Mouse (Mus musculus) embryo, embryonic 11 days (tissue): ENCODE results near the gene Nodal.

ENCODE experiments used
- DNase-seq: peaks from one replicate; pipeline ENCODE4 v3.0.0-alpha.2; 2015

Nodal gene

DNA sequence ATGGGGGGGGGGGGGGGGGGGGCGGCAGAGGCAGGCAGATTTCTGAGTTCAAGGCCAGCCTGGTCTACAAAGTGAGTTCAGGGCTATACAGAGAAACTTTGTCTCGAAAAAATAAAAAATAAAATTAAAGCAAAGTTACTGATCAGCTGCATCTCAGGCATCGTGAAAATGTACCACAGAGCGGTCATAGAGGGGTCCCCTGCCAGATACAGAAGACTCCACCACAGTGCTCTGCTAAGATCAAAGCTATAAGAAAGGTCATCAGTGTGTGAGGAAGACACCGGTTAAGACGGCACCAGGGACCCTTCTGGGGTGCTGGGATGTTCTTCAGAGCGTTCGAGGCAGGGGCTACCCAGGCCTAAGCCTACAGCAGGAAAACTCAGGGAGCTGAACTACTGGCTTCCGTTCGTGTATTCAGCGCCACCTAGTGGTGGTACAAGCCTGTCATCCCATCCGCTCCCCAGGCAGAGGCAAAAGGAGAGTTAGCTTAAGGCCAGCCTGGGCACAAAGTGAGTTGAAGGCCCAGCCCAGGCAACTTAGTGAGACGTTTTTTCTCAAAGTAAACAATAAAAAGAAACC lies 18.5 kb upstream of the Nodal start:
- peak; percentile 91 for DNase-seq

DNA sequence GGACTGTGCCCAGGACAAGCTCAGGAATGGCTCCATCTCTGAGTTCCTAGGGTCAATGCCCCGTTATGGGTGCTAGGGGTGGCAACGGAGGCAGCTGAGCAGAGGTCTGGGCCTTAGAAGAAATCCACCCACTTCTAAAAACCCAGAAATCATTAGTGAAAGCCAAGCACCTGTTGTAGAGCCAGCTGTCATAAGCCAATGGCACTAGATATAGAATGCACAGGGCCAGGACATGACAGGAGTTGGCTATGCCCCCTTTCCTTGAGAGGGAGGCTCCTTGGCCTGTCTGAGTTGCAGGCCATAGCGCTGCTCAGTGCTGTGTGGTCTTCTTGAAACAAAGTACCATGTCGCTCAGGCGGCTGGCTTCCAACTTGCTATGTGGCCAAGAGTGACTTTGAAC lies 17.4 kb upstream of the Nodal start:
- no peak for DNase-seq

DNA sequence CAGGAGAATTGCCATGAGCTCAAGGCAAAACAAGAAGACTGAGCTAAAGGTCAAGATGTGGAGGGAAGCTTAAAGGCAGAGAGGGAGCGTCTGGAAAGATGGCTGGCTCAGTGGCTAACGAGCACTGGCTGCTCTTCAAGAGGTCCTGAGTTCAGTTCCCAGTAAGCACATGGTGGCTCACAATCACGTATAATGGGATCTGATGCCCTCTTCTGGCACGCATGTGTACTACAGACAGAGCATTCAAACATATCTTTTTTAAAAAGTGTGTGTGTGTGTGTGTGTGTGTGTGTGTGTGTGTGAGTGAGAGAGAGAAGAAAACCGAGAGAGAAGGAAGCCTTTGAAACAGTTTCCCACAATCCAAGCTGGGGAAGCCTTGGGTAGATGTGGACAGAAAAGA lies 15.3 kb upstream of the Nodal start:
- no peak for DNase-seq

DNA sequence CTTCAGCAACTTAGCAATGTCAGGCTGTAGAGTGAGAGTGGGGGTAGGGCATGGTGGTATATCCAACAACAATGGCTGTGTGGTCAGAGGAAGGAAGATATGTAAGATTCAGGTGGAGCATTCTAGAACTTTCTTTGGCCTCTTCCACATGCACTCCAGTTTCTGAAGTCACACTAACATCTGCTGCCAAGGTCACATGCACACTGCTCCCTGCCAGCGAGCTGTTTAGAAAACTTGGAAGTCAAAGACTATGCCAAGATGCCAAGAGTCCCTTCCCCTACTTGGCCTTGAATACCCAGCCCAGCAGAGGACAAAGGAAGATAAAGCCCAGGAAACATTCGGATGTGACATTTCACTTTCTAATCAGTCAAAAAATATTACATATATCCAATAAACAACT lies 14.9 kb upstream of the Nodal start:
- no peak for DNase-seq

DNA sequence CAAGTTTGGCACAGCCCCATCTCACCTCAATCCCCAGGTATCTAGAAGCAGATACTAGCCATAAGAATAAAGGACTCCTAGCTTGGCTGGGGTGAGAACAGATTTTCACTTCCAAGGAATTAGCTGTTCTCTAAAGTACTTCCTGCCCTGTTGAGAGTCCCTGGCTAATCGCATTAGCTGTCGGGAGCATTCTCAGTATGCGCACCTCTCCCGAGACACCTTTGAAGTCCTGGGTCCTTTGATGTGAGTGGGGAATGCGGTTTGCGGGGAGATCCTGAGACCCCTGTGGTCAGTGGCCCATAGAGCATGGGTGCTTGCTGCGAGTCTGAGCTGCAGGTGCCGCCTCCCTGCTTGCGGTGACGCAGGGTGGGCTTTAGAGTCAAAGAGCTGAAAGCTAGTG lies 11.8 kb upstream of the Nodal start:
- DNase-seq, result no peak

DNA sequence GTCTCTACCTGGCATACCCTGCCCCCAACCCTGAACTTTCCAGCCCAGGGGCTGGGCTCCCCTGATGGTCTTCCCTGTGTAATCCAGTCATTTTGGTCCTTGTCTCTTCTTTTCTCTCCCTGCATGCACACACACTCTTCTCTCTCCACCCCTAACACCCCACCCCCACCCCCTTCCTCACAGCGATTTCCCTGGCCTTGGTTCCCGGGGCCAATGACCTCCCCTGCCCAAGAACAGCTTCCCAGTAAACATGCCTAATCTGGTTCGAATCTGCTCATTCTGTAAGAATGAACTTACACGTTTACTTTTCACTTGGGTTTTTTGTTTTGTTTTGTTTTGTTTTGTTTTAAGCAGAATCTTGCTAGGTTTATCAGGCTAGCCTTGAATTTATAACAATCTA lies 8.0 kb upstream of the Nodal start:
- DNase-seq, result no peak

DNA sequence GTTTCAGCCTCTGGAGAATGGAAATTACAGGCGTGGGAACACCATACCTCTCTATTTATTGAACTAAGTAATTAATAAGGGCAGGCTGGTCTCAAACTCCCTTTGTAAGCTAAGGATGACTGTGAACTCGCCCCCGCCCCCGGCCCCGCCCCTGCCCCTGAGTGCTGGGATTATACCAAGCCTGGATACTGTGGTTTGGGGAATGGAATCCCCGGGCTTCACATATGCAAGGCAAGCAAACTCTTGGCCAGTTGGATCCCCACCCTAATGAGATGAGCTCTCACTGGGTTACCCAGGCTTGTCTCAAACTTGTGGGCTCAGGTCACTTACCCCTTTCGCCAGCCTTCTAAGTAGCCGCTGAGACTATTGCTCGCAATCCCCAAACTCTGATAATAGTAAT lies 7.6 kb upstream of the Nodal start:
- no peak for DNase-seq

DNA sequence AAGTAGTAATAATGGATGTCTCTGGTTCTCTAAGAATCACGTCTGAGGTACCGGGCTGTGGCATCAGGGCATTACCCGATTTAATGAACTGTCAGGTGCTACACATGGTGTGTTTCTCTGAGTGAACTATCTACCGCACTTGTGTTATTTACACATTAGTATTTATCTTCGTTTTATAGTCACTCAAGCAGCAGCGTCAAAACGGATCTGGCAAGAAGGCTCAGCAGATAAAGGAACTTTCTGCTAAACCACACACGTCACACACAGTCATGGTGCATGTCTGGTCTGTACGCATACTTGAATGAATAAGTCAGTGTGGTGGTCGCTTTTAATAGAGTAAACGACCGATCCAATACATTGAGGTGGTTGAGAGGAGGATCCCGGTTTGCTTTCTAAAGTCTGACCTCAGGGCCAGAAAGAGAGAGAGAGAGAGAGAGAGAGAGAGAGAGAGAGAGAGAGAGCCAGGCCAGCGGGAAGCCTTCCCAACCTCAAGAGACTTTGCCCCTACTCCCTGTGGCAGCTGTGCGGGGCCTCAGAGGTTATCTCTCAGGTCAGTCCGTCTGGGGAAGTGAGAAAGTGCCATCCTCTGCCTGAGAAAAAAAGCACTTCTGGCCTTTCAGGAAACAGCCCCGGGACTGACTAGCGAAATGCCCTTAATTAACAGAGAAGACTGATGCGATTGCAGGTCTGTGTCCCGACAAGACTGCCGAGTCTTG lies 4.7 kb upstream of the Nodal start:
- DNase-seq, result no peak

DNA sequence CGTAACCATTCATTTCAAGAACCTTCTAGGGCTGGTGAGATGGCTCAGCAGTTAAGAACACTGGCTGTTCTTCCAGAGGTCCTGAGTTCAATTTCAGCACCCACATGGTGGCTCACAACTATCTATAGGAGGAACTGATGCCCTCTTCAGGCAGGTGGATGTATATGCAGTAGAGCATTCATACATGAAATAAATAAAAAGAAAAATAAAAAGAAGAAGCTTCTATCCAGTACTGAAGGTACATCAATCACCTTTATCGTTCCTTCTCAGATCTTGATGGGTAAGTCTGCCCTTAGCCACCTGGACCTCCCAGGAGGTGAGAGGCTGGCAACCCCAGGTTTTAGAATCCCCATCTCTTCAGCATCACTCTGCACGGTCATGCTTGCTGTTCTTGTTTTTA lies 2.5 kb upstream of the Nodal start:
- no peak for DNase-seq

DNA sequence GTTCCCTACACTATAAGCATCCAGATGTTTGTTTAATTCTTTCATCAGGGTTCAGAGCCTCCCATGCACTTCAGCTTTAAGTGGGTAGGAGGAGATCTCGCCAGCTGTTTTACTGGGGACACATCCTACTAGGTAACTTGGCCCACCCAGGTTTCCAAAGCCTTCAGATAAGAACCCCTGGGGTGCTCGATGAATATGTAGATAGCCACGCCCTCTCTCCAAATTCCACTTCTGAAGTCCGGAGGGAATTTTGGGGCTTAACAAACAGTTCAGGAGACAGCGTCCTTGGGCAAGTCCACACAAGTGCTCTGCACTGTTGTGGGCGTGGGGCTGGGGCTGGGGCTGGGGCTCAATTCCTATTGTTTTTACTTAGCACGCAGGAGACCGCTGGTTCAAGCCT lies 1.9 kb upstream of the Nodal start:
- no peak for DNase-seq

DNA sequence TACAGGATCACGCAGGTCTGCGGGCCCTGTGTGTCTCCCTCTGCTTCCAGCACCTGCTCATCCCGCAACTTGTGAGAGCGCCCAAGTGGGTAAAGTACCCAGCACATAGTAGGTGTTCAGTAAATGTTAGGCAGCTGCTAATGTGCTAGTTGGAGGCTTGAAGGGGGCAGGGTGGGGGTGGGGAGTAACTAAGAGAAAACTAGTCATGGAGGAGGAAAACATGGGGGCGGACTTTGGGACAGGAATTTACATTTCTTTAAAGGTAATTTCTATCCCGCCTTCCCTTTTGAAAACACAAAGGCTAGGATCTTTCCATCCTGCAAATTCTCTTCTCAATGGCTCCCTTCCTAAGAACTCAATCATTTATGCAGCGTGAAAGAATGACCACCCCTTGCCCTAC lies 1.2 kb upstream of the Nodal start:
- DNase-seq, result no peak

DNA sequence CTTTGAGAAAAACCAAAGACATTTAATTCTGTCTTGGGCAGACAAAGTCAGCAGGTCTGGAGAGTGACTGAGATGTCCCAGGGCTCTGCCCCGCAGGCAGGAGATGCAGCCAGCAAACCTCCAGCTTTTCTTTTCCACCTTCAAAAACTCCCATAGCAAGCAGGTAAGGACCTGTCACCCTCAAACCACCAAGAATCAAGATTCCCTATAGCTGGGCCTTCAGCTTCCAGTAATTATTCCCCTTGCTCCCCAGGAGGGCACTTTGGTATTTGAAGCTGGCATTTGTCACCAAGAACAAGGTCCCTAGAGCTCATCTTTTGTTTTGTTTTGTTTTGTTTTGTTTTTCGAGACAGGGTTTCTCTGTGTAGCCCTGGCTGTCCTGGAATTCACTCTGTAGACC lies 726 bp upstream of the Nodal start:
- no peak for DNase-seq

DNA sequence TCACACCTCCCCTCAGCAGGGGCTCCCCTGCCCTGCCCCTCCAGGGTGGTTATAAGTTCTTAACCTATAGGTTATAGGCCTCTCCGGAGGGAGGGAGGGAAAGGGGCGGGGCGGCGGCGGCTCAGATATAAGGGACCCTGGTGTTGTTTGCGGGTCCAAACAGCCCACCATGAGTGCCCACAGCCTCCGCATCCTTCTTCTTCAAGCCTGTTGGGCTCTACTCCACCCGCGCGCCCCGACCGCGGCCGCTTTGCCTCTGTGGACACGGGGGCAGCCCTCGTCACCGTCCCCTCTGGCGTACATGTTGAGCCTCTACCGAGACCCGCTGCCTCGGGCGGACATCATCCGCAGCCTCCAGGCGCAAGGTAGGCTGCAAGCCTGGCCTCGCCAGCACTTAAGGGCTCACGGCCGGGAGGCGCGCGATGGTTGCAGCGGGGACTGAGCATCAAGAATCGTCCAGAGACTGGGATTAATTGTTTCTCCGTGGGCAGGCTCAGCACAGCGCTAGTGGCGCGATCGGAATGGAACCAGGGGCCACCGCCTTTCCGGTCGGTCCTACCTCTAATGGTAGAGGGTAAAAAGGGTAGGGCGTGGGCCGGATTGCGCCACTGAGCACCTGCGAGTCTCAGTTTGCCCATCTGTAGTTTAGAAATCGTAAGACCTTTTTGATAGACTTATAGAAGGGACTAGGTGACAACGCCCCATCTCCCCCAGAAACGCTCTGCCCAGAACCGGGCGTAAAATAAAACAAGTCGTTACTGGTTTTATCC lies 544 bp downstream of the Nodal start:
- peak; percentile 65 for DNase-seq

DNA sequence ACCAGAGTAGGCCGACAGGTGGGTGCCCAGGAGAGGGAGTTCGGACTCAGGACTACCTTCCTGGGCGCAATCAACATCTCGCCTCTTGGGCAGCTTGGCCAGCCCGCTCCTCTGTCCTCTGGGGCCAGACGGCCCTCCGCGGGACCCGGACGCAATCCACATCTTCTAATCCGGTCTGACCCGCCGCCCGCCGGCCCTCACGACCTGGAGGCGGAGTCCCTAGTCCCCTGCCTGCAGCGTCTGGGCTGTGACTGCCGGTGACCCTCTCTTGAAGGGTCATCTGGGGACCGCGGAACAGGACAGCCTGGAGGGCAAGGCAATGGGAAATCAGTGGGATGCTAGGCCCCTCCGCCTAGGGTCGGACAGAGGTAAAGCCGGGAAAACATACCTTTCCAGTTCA lies 1.4 kb downstream of the Nodal start:
- DNase-seq, result peak; percentile 41

DNA sequence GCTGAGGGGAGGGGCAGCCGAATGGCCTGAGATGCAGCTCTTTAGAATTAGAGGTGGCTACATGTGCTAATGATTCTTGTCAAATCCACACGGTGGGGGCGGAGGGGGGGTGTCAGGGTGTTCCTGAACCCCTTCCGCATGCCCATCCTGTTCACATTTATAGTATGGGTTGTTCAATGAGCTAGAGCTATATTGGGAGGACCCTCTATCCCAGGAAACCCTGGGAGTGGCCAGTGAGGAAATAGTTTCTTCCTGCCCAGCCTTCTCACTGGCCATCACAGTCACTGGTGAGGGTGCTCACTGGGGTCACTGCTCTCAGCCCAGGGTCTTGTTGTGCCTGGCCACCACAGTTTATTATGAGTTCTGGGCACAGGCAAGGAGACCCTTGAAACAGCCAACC lies 2.2 kb downstream of the Nodal start:
- no peak for DNase-seq

DNA sequence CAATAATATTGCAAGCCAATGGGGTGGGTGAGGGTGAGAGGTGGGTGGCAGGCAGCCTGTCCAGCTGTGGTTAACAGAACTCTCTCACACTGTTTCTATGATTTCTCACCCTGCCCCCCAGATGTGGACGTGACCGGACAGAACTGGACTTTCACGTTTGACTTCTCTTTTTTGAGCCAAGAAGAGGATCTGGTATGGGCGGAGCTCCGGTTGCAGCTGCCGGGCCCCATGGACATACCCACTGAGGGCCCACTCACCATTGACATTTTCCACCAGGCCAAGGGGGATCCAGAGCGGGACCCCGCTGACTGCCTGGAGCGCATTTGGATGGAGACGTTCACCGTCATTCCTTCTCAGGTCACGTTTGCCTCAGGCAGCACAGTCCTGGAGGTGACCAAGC lies 5.1 kb downstream of the Nodal start:
- no peak for DNase-seq

DNA sequence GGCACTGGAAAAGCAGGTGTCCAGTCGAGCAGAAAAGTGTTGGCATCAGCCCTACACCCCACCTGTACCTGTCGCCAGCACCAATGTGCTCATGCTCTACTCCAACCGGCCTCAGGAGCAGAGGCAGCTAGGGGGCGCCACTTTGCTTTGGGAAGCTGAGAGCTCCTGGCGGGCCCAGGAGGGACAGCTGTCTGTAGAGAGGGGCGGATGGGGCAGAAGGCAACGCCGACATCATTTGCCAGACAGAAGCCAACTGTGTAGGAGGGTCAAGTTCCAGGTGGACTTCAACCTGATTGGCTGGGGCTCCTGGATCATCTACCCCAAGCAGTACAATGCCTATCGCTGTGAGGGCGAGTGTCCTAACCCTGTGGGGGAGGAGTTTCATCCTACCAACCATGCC lies 5.5 kb downstream of the Nodal start:
- DNase-seq, result peak; percentile 33

DNA sequence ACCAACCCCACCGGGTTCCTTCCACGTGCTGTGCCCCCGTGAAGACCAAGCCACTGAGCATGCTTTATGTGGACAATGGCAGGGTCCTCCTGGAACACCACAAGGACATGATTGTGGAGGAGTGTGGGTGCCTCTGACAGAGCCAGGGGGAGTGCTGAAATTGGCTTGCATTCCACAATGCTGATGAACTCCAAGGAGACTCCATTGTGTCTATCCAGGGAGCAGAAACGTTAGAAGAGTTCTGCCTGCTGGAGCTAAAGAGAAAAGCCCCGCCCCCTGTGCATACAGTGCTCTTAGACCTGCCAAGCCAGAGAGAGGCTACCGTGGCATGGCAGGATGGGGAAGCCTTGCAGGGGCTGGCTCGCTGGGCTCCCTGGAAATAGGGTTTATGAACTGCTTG lies 6.7 kb downstream of the Nodal start:
- DNase-seq, result peak; percentile 51

DNA sequence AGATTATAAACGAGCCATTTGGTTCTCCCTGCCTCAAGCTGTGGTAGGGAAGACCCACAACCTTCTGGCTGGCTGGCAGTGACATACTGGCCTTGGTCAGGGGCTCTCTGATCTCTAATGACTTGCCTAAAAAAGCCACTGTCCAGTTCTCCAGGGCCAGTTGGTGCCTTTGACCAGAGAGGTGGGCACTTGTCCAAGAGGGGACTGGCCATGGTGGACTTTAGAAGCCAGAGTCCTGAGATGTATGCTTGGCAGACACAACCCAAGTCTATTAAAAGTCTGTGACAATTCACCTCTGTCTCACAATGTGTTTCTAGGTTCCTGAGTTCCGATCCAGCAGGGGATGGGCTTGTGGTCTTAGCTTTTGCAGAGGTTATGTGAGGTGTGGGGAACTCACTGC lies 7.3 kb downstream of the Nodal start:
- no peak for DNase-seq

DNA sequence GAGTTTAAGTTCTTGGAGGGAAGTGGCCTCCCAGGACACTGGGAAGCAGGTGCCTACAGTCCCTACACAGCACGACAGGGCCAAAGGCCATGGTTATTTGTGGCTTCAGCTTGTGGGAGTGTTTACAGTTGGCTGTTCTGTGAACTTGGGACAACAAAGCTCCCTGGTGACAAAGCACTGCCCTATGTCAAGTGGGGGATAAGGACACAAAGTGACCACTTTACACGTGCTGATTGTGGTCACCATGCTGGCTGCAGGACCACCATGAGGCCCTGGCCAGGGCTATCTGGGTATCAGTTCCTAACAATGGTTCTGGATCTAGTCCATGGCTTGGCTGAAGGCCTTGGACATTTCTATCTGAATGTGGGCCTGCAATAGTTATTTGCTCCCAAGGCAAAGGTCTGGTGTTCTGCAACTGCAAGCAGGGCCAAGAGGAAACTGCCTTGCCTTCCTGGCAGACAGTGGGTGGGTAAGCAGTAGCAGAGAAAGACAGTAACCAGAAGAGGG lies 8.5 kb downstream of the Nodal start:
- no peak for DNase-seq

DNA sequence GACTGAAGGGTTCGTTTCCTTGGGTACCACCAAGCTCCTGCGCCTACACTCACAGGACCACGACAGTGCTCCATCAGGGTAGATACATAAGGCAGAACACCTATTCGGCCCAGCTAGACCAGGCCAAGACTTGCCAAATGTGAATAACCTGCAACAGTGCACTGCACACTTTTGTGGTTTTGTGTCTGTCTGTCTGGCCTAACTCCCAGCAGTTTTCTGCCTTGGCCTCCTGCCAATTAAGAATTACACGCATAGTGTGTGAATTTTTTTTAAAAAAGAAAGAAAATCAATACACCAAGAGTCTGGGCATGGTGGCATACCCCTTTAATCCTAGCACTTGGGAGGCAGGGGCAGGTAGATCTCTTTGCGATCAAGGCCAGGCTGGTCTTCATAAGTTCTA lies 10.2 kb downstream of the Nodal start:
- DNase-seq, result no peak

DNA sequence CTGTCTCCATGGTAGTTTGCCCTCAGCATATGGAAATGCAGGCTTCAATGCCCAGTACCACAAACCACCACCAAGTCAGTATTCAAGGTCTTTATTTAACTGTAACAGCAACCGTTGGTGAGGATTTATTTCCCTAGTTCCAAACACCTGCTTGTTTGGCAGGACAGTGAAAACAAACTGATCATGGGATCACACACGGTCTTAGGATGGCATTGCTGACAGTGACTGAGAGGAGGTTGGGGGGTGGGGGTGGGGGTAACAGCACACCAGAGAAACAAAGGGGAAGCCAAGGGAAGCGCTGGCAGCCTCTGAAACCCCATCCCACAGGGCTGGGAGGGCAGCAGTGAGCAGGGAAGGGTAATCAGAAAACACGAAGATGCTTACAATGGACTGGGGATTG lies 10.6 kb downstream of the Nodal start:
- no peak for DNase-seq

DNA sequence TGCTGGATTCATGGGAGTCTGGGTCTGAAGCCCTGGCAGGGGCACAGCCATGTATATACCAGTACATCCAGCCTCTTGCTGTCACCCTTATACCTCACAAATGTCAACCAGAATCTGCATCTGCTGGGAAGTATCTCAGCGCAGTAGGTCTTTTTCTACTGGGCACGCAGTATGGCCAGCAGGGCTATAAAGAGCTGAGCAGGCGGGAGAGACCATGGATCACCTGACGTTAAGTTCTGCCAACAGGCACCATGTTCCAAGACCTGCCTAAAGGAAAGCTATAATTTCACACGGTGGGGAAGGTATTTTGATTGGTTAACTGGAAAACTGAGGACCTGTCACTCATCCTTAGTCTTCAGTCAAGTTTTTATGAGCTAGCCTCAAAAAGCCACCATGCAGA lies 11.3 kb downstream of the Nodal start:
- DNase-seq, result no peak

DNA sequence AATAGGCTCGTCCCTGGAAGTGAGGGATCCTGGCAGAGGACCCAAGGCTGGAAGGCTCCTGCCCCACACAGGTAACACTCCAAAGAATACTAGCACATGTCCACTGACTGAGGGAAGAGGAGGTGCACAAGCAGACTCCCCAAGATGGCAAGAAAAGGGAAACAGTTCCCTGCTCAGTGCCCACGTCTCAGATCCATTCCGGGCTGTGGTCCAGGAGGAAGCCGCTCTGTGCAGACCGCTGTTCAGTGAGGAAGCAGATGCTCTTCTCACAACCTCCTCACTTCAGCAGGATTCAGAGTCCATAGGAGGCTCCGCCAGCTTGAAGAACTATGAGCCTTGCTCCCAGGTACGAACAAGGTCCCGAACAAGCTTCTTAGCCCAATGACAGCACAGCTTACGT lies 13.6 kb downstream of the Nodal start:
- DNase-seq, result no peak
